Mouse (Mus musculus): ENCODE results near the gene Gm17334. TPM values are rescaled to one million over a fixed set of nuclear protein-coding genes. Genes with fewer than 3 reads are reported as not detected.

Gm17334 gene
- polyA plus RNA-seq, 1 experiment = not detected

DNA sequence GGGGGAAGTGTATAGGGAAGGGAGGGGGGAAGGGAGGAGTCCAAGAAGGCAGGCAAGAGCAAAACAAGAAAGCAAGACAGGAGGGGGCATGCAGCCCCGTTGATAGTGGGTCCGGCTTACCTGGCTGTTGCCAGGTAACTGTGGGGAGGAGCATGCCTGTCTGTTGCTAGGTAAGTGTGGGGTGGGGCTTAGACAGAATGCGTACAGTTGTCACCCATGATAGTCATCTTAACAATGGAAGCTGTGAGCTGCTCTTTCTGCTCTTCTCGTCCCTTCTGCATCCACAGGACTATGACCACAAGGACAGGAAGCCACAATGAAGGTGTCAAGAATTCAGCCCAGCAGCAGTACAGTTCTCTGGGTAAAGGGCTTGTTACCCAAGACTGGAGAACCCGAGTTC is 37.2 kb upstream of the Gm17334 start:
- no peak for DNase-seq (ENCODE audit: low read depth)
- no peak for TF ChIP-seq POLR2A (IDR thresholded peaks at IDR 0.05; ENCODE audit: borderline replicate concordance, extremely low read depth, insufficient read depth, insufficient read length, poor library complexity, severe bottlenecking)
- no peak for TF ChIP-seq CTCF (IDR thresholded peaks at IDR 0.05; ENCODE audit: borderline replicate concordance, extremely low read depth, insufficient read depth, insufficient read length)

GRCm38 (mm10) chr11:53809354-53809753 is 36.4 kb upstream of the Gm17334 start:
- TF ChIP-seq CTCF (IDR thresholded peaks at IDR 0.05; ENCODE audit: borderline replicate concordance, extremely low read depth, insufficient read depth, insufficient read length) (no peak), POLR2A (IDR thresholded peaks at IDR 0.05; ENCODE audit: borderline replicate concordance, extremely low read depth, insufficient read depth, insufficient read length, poor library complexity, severe bottlenecking) (no peak)
- no peak for DNase-seq (ENCODE audit: low read depth)

GRCm38 (mm10) chr11:53805786-53806185 is 32.8 kb upstream of the Gm17334 start:
- TF ChIP-seq CTCF (IDR thresholded peaks at IDR 0.05; ENCODE audit: borderline replicate concordance, extremely low read depth, insufficient read depth, insufficient read length) = no peak
- no peak for TF ChIP-seq POLR2A (IDR thresholded peaks at IDR 0.05; ENCODE audit: borderline replicate concordance, extremely low read depth, insufficient read depth, insufficient read length, poor library complexity, severe bottlenecking)
- no peak for DNase-seq (ENCODE audit: low read depth)

DNA sequence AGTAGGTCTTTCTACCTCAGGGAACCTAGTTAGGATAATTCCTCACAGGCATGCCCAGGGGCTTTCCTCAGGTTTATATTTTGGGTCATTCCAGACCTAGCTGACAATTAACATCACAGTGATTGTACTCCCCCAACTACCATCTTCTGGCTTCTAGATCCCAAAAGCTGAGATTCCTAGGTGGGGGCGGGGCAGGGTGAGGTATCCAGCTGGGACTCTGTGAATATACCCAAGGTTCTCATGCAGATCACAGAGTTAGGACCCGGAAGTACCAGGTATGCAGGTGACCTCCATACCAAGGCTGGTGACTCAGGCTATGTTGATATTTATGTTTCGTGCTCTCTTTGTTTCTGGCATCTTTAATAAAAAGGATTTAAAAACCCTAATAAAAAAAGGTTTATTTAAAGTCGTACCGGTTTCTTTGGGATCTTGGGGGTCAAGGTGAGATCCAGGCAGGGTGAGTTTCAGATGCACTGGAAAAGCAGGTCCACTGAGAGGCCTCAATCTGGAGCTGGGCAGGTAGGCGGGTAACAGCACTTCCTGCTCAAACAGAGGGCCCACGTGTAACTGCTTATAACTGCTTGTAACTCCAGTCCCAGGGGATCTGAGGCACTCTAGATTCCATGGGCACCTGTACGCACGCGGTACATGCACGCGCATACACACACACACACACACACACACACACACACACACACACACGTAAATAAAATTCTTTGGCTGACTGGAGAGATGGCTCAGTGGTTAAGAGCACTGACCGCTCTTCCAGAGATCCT is 31.8 kb upstream of the Gm17334 start:
- TF ChIP-seq CTCF (IDR thresholded peaks at IDR 0.05; ENCODE audit: borderline replicate concordance, extremely low read depth, insufficient read depth, insufficient read length) (no peak), POLR2A (IDR thresholded peaks at IDR 0.05; ENCODE audit: borderline replicate concordance, extremely low read depth, insufficient read depth, insufficient read length, poor library complexity, severe bottlenecking) (no peak)
- DNase-seq (ENCODE audit: low read depth) = no peak

DNA sequence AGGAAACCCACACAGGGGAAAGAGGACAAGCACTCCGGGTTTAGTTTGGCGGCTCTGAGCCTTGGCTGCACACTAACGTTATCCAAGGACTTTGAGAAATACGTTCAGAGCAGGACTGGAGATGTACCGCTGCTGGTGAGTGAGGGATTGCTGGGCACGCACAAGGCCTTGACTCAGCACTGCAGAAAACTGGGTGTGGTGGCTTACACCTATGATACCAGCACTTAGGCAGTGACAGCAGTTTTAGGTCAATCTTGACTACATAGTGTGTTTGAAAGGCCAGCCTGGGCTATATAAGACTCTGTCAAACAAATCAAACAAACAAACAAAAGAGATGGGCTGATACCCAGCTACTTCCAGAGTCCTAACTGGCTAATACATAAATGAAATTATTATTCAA is 30.5 kb upstream of the Gm17334 start:
- TF ChIP-seq POLR2A (IDR thresholded peaks at IDR 0.05; ENCODE audit: borderline replicate concordance, extremely low read depth, insufficient read depth, insufficient read length, poor library complexity, severe bottlenecking) (no peak), CTCF (IDR thresholded peaks at IDR 0.05; ENCODE audit: borderline replicate concordance, extremely low read depth, insufficient read depth, insufficient read length) (no peak)
- no peak for DNase-seq (ENCODE audit: low read depth)

DNA sequence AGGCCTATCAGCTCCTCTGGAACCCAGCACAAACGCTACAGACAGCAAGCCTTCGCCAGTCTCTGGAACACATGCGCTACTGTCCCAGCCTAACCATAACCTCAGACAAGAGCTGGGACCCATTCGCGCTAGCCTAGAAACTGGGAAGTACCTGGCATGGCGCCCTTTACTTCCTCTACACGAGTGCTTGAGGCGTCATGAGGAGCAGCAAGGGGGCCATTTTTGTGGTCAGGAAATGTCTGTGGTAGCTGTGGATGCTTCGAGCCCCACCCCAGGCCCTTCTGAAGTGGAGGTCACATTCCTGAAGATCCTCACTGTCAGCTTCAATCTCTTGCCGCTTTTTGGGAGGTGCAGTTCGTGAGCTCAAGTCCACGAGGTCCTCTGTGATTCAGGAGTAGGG is 30.1 kb upstream of the Gm17334 start:
- no peak for DNase-seq (ENCODE audit: low read depth)
- TF ChIP-seq POLR2A (IDR thresholded peaks at IDR 0.05; ENCODE audit: borderline replicate concordance, extremely low read depth, insufficient read depth, insufficient read length, poor library complexity, severe bottlenecking) (no peak), CTCF (IDR thresholded peaks at IDR 0.05; ENCODE audit: borderline replicate concordance, extremely low read depth, insufficient read depth, insufficient read length) (no peak)

- TF ChIP-seq POLR2A (IDR thresholded peaks at IDR 0.05; ENCODE audit: borderline replicate concordance, extremely low read depth, insufficient read depth, insufficient read length, poor library complexity, severe bottlenecking) (no peak), CTCF (IDR thresholded peaks at IDR 0.05; ENCODE audit: borderline replicate concordance, extremely low read depth, insufficient read depth, insufficient read length) (no peak)
- no peak for DNase-seq (ENCODE audit: low read depth)
Measured at GRCm38 (mm10) chr11:53800975-53801374, 28.0 kb upstream of the Gm17334 start.

DNA sequence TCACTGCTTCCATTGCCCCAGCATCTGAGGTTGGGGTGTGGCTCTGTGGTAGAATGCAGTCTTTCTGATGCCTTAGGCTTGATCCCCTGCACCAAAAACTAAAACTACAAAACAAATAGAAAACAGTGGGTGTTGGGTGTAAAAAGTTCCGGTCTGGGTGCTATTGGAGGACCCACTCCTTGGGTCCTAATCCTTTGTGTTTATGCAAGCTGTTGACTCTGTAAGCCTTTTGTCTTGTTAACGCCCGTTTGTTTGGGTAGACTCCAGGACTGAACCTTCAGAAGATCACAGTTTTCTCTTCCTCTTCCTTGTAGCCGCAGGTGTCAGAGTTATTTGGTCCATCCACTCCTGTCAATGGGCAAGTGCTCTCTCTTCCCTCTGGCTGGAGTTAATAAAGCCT is 27.0 kb upstream of the Gm17334 start:
- DNase-seq (ENCODE audit: low read depth) = no peak
- TF ChIP-seq CTCF (IDR thresholded peaks at IDR 0.05; ENCODE audit: borderline replicate concordance, extremely low read depth, insufficient read depth, insufficient read length) = no peak
- no peak for TF ChIP-seq POLR2A (IDR thresholded peaks at IDR 0.05; ENCODE audit: borderline replicate concordance, extremely low read depth, insufficient read depth, insufficient read length, poor library complexity, severe bottlenecking)

GRCm38 (mm10) chr11:53798041-53798711 is 25.2 kb upstream of the Gm17334 start:
- DNase-seq (ENCODE audit: low read depth) = no peak
- TF ChIP-seq CTCF (IDR thresholded peaks at IDR 0.05; ENCODE audit: borderline replicate concordance, extremely low read depth, insufficient read depth, insufficient read length) (no peak), POLR2A (IDR thresholded peaks at IDR 0.05; ENCODE audit: borderline replicate concordance, extremely low read depth, insufficient read depth, insufficient read length, poor library complexity, severe bottlenecking) (no peak)

DNA sequence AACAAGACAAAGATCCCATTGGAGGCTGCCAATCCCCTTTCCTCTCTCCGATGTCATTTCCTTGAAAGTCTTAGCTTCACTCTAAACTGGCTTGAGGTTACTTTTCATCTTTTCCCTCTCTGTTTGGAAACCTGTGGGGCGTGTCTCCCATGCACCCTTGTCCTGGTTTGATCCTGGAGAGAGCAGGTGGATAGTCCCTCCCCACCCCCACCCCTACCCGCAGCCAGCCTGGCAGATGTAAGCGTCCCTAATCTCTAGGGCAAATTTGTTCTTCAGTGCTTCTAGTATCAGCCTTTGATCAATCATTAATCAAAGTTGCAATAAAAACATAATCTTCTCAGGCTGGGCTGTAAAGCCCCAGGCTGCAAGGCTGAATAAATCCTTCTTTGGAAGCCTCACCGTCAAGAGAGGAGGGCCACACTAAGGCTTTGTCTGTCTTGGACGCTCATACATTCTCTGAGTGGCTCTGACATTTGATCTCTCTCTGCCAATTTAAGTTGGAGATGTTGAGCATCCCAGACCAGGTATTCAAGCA is 24.5 kb upstream of the Gm17334 start:
- no peak for TF ChIP-seq CTCF (IDR thresholded peaks at IDR 0.05; ENCODE audit: borderline replicate concordance, extremely low read depth, insufficient read depth, insufficient read length)
- no peak for TF ChIP-seq POLR2A (IDR thresholded peaks at IDR 0.05; ENCODE audit: borderline replicate concordance, extremely low read depth, insufficient read depth, insufficient read length, poor library complexity, severe bottlenecking)
- no peak for DNase-seq (ENCODE audit: low read depth)

DNA sequence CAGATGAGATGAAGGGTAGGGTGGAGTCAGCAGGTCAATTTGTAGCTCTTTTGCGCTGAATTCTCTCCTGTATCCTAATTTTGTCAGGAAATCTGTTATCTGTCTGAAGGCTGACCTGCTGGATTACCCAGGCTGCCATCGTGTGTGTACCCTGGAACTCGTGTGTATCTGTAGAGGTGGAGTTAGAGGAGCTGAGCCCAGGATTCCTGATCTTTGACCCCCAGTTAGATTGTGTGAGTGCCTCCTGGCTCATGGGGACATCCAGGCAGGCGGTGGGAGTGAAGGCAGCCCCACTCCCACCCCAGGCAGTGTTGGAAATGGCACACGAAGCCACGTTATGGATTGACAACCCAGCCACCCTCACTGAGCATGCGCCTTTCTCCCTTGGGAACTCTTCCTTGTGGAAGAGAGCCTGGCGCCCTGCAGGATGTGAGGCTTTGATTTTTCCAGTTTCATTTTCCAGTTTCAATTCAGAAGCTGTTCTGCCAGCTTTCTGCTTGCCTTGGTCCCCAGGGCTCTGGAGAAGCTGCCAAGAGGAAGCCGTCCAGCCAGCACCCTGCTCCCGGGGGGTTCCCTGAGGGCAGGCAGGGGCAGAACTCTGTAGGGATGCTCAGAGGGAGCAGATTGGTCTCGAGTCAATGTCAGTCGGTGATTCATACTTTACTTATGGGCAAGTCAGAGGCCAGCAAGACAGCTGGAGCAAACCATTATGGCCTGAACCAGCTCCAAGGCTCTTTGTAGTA is 23.6 kb upstream of the Gm17334 start:
- DNase-seq (ENCODE audit: low read depth) = peak; percentile 39
- TF ChIP-seq POLR2A (IDR thresholded peaks at IDR 0.05; ENCODE audit: borderline replicate concordance, extremely low read depth, insufficient read depth, insufficient read length, poor library complexity, severe bottlenecking) (no peak), CTCF (IDR thresholded peaks at IDR 0.05; ENCODE audit: borderline replicate concordance, extremely low read depth, insufficient read depth, insufficient read length) (no peak)
